Mouse (Mus musculus): ENCODE measurements around the gene Alas2.

Alas2 gene

GRCm38 (mm10) chrX:150547239-150547638, at the start of gene Alas2:
Alas2 (plus strand) TSS chrX:150547375.
- in situ Hi-C loops (cut with MboI, MseI): no loop called here

GRCm38 (mm10) chrX:150508696-150509095, 38.5 kb upstream of the Alas2 start:
- in situ Hi-C loops (cut with MboI, MseI): loop anchor here (25.0 kb wide), 2 partner anchors 454 to 629 kb away; no protein-coding TSS in a partner anchor

- in situ Hi-C loops (cut with MboI, MseI): loop anchor here (25.0 kb wide), 2 partner anchors 452 to 627 kb away; no protein-coding TSS in a partner anchor
Measured at GRCm38 (mm10) chrX:150510631-150511030, 36.5 kb upstream of the Alas2 start.

GRCm38 (mm10) chrX:150511274-150511673, 35.9 kb upstream of the Alas2 start:
- in situ Hi-C loops (cut with MboI, MseI): loop anchor here (25.0 kb wide), 2 partner anchors 451 to 626 kb away; no protein-coding TSS in a partner anchor

GRCm38 (mm10) chrX:150514127-150514526, 33.0 kb upstream of the Alas2 start:
- in situ Hi-C loops (cut with MboI, MseI): loop anchor here (25.0 kb wide), 2 partner anchors 448 to 623 kb away; no protein-coding TSS in a partner anchor

- in situ Hi-C loops (cut with MboI, MseI): loop anchor here (25.0 kb wide), 2 partner anchors 446 to 621 kb away; no protein-coding TSS in a partner anchor
Measured at GRCm38 (mm10) chrX:150516015-150516414, 31.2 kb upstream of the Alas2 start.

- in situ Hi-C loops (cut with MboI, MseI): loop anchor here (25.0 kb wide), 2 partner anchors 446 to 621 kb away; no protein-coding TSS in a partner anchor
Measured at GRCm38 (mm10) chrX:150516477-150516876, 30.7 kb upstream of the Alas2 start.

GRCm38 (mm10) chrX:150540111-150540510, 7.1 kb upstream of the Alas2 start:
- in situ Hi-C loops (cut with MboI, MseI): no loop called here

- in situ Hi-C loops (cut with MboI, MseI): no loop called here
Measured at GRCm38 (mm10) chrX:150541684-150542083, 5.5 kb upstream of the Alas2 start.

- in situ Hi-C loops (cut with MboI, MseI): no loop called here
Measured at GRCm38 (mm10) chrX:150549639-150550038, 2.5 kb downstream of the Alas2 start.

- in situ Hi-C loops (cut with MboI, MseI): no loop called here
Measured at GRCm38 (mm10) chrX:150551986-150552385, 4.8 kb downstream of the Alas2 start.

- in situ Hi-C loops (cut with MboI, MseI): no loop called here
Measured at GRCm38 (mm10) chrX:150554032-150554431, 6.9 kb downstream of the Alas2 start.

GRCm38 (mm10) chrX:150564644-150565357, 17.6 kb downstream of the Alas2 start:
- in situ Hi-C loops (cut with MboI, MseI): no loop called here

GRCm38 (mm10) chrX:150581921-150582320, 34.7 kb downstream of the Alas2 start:
- in situ Hi-C loops (cut with MboI, MseI): no loop called here

- in situ Hi-C loops (cut with MboI, MseI): loop anchor here (5.0 kb wide), 1 partner anchor 427 kb away; no protein-coding TSS in a partner anchor
Measured at GRCm38 (mm10) chrX:150585116-150585515, 37.9 kb downstream of the Alas2 start.

GRCm38 (mm10) chrX:150588023-150588764, 41.0 kb downstream of the Alas2 start, which contains the start of gene Pfkfb1:
Pfkfb1 (plus strand) TSS chrX:150588229.
- in situ Hi-C loops (cut with MboI, MseI): loop anchor here (5.0 kb wide), 1 partner anchor 424 kb away; no protein-coding TSS in a partner anchor

GRCm38 (mm10) chrX:150589696-150590095, 42.5 kb downstream of the Alas2 start, which contains the start of gene Apex2:
Apex2 (minus strand) TSS chrX:150589868.
- in situ Hi-C loops (cut with MboI, MseI): loop anchor here (5.0 kb wide), 1 partner anchor 423 kb away; no protein-coding TSS in a partner anchor

- in situ Hi-C loops (cut with MboI, MseI): no loop called here
Measured at GRCm38 (mm10) chrX:150593266-150594035, 46.3 kb downstream of the Alas2 start.

- in situ Hi-C loops (cut with MboI, MseI): no loop called here
Measured at GRCm38 (mm10) chrX:150594176-150594575, 47.0 kb downstream of the Alas2 start.

GRCm38 (mm10) chrX:150595016-150595760, 48.0 kb downstream of the Alas2 start:
- in situ Hi-C loops (cut with MboI, MseI): no loop called here

- in situ Hi-C loops (cut with MboI, MseI): no loop called here
Measured at GRCm38 (mm10) chrX:150598882-150599281, 51.7 kb downstream of the Alas2 start.

Measured in T-helper 2 cell (primary cell).